Mouse (Mus musculus) kidney, postnatal 36 days (tissue): ENCODE measurements at regions not wholly inside any gene's neighbourhood (a gene's known extent, or its start where the extent isn't known, plus 50 kb on each side); places are given as distances from the start of the nearest gene placed in this dataset.

Experiments used
- DNase-seq, 2 experiments: peaks; one replicate each; pipeline ENCODE4 v3.0.0; 2021 to 2022; ENCODE audit warnings: mixed read lengths in 2 of 2

GRCm38 (mm10) chr13:51345321-51345720, 63.1 kb upstream of the S1pr3 start:
- no peak for DNase-seq

DNA sequence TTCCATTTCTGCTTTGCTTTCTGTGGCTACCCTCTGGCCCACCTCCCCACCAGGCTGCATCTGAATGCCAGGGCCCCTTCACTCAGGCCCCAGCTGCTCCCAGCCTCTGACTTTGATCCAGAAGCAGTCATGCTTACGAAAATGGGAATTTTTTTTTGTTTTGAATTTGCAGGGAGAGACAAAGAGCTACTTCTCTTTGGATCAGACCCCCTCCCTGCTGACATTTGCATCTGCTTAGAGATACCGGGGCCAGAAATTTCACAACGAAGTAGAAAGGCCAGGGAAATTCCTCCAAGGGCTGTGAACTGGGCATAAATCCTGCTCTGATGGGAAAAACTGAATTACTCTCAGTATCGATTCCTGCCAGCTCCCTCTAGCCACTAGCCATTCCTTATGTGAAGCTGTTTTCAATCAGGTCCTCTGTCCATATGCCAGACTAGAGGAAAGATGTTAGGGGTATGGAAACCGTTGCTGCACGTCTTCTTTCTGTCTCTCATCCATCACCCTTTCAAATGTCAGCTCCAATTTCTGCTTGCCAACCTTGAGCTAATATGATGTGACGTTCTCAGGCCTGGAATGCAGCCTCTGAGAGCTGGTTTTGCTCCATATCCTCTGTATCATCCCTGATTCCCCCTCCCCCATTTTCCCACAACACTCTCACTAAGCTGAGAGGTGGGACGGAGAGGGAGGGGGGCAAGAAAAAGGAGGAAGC, 62.4 kb upstream of the S1pr3 start:
- peak in 1 of 2 experiments; percentile 25 for DNase-seq

- peak; percentile 7 to 11 for DNase-seq
These were observed 59.7 kb upstream of the S1pr3 start for GRCm38 (mm10) chr13:51348707-51349106.

GRCm38 (mm10) chr13:51349818-51350551, 58.5 kb upstream of the S1pr3 start:
- DNase-seq = no peak

DNA sequence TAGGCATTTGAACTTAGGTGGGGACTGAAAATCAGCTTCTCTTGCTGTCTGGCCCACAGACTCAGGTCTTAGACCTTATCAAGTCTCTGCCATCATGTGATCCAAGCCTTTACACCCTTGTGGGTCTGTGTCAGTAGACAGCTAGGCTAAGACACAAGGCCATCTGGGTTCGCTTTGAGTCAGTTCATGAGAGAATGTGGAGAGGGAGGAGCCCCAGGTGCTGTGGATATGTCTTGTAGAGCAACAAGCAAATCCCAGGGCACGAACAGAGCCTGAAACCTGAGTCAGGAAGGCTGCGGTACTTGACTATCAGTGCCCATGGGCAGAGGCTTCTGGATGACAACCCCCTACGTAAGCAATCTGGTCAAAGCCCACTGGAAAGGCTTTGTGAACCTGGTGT, 55.6 kb upstream of the S1pr3 start:
- no peak for DNase-seq

GRCm38 (mm10) chr13:51355507-51355906, 52.9 kb upstream of the S1pr3 start:
- no peak for DNase-seq
